Mouse (Mus musculus) inflammation-experienced regulatory T-cells, adult 6 months (primary cell): ENCODE measurements at regions not wholly inside any gene's neighbourhood (a gene's known extent, or its start where the extent isn't known, plus 50 kb on each side); places are given as distances from the start of the nearest gene placed in this dataset.

Source experiments
- ATAC-seq: one replicate; pipeline ENCODE4 v1.8.0; 2017

DNA sequence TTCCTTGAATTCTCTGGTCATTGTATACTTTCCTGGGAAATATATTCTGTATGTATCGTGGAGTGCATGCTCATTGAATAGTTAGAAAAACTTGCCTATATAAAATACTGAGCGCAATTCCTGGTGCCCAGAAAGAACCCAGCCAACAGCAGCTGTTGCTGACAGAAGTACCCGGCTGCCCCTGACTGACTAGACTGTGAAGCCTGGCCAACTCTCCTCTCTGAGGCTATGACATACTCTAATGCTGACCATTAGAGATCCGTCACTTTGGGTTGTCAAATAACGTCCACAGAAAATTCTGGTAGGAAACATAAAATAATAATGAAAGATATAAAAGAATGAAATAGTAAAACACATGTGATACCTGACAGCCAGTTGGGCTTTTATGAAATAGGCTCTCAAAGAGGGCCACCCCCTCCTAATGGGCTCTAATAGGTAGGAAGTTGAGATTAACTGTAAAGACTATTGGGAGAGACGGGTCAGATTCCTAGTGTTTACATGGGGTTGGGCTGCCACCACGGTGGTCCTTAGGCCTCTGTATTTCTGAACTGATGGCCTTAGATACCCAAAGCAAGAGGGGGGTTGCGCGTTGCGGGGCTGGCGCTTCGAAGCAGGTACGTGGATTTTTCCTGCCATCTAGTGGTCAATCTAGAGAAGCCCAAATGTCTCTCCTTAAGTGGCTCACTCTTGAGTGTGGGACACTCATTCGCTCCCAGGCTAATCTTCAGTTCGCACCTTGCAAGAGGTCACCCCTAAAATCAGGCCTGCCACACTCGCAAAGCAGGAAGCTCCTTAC lies 53.0 kb upstream of the Mon1b start:
- ATAC-seq, result no peak

DNA sequence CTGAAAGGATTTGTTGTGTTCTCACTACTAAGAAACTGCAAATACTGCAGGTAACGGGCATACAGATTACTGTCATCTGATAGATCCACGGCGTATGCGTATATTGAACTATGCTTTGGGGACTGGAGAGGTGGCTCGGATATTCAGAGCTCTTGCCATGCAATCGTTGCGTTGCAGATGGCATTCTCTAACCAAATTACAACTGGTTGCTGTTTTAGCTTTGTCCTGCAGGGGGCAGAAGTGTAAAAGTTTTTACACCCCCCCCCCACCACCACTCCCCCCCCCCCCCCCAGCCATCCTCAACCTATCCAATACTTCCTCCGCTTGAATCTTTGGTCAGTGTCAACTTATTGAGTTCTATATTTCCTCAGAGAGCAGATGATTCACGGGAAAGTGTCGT lies 51.6 kb upstream of the Mon1b start:
- ATAC-seq, result no peak
